Mouse (Mus musculus) erythroblast, embryonic 14.5 days (primary cell): ENCODE measurements around the gene Lrch1. TPM values are rescaled to one million over a fixed set of nuclear protein-coding genes. Genes with fewer than 3 reads are reported as not detected.

ENCODE experiments used
- H3K27me3 ChIP-seq: 2 replicates; pipeline ENCODE4 v1.6.1; 2012; ENCODE audit warnings: inconsistent platforms; ENCODE audit not compliant: control insufficient read depth
- H3K36me3 ChIP-seq: 2 replicates; pipeline ENCODE4 v1.6.1; 2012; ENCODE audit warnings: mild to moderate bottlenecking, inconsistent platforms; ENCODE audit not compliant: control insufficient read depth
- H3K4me1 ChIP-seq: 2 replicates; pipeline ENCODE4 v1.6.1; 2012; ENCODE audit warnings: inconsistent platforms; ENCODE audit not compliant: control insufficient read depth
- H3K4me3 ChIP-seq: replicated peaks from 2 replicates; pipeline ENCODE3; 2012; ENCODE audit warnings: moderate library complexity, mild to moderate bottlenecking, inconsistent platforms
- H3K9me3 ChIP-seq: 2 replicates; pipeline ENCODE4 v1.6.1; 2012; ENCODE audit warnings: low read length, inconsistent platforms, mixed read lengths; ENCODE audit not compliant: control insufficient read depth
- GATA1 ChIP-seq: IDR thresholded peaks from 2 replicates; pipeline ENCODE4 v1.6.1; 2012; ENCODE audit warnings: low read length, inconsistent platforms, mixed read lengths
- TAL1 ChIP-seq: IDR thresholded peaks from 3 replicates; pipeline ENCODE4 v1.6.1; 2012; ENCODE audit warnings: low read length, inconsistent platforms, mixed read lengths
- polyA plus RNA-seq: library from polyadenylated mRNA; stranded (reverse); fragments of >175 nt; gene quantifications from 2 replicates; pipeline ENCODE4 v1.2.3, GENCODE M21; 2012

Gene Lrch1
- polyA plus RNA-seq, 1 experiment, result 0.31 TPM

DNA sequence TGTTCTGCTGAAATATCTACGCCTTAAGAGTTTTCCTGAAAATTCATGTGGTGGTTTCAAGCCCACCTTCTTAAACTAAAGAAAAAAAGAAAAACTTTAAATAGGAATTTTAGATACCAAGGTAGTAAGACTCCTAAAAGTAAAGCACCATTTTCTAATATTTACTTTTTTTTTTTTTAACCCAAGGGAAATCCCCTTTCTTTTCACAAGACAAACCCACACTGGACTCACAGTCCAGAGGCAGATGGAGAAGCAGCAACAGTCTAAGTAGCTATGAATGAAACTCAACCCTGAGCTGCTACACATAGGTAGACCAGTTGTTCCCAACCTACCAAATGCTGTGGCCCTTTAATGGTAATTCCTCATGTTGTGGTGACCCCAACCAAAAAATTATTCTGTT, 59.6 kb downstream of the Lrch1 start:
- TF ChIP-seq GATA1, result no peak
- no peak for TF ChIP-seq TAL1
- Histone ChIP-seq H3K36me3 (no peaks in the 10 kb centered on the region), H3K4me3 (no peak overlapping the region), H3K9me3 (no peaks in the 10 kb centered on the region), H3K4me1 (peaks cover 13% of the 10 kb centered on the region), H3K27me3 (no peaks in the 10 kb centered on the region)

GRCm38 (mm10) chr14:74886453-74886852, 61.2 kb downstream of the Lrch1 start:
- Histone ChIP-seq H3K9me3 (no peaks in the 10 kb centered on the region), H3K36me3 (no peaks in the 10 kb centered on the region), H3K4me3 (no peak overlapping the region), H3K4me1 (peaks cover 18% of the 10 kb centered on the region), H3K27me3 (no peaks in the 10 kb centered on the region)
- no peak for TF ChIP-seq TAL1
- no peak for TF ChIP-seq GATA1

DNA sequence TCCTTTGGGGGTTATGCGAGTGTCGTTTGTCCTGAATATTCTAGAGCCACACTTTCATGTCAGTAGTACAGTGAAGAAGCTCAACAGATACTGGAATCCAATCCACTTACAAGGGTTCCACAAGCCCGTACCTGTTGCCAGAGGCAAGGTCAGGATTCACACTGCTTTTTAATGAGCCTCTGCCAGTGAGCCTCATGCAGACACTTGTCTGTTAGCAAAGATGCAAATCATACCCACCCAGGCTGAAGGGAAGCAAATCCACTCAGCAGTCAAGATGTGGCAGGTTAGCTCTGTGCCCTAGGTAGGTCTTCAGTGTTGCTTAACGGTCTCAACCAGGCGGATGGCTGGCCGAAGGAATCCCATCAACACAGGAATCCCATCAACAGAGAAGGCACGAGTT, 62.8 kb downstream of the Lrch1 start:
- Histone ChIP-seq H3K4me3 (no peak overlapping the region), H3K4me1 (peaks cover 16% of the 10 kb centered on the region), H3K27me3 (no peaks in the 10 kb centered on the region), H3K9me3 (no peaks in the 10 kb centered on the region), H3K36me3 (no peaks in the 10 kb centered on the region)
- no peak for TF ChIP-seq TAL1
- TF ChIP-seq GATA1, result no peak

- H3K4me3 ChIP-seq, result no peak overlapping the region
- peaks cover 8% of the 10 kb centered on the region for H3K4me1 ChIP-seq
These were observed 63.5 kb downstream of the Lrch1 start for GRCm38 (mm10) chr14:74884024-74884680.

GRCm38 (mm10) chr14:74883204-74883603, 64.5 kb downstream of the Lrch1 start:
- no peak for TF ChIP-seq GATA1
- TF ChIP-seq TAL1, result no peak
- Histone ChIP-seq H3K36me3 (no peaks in the 10 kb centered on the region), H3K9me3 (no peaks in the 10 kb centered on the region)

More at GRCm38 (mm10) chr14:74884024-74884680, 63.5 kb downstream of the Lrch1 start:
- H3K9me3 ChIP-seq, result no peaks in the 10 kb centered on the region
- no peaks in the 10 kb centered on the region for H3K27me3 ChIP-seq
- no peaks in the 10 kb centered on the region for H3K36me3 ChIP-seq
- TF ChIP-seq GATA1 (no peak), TAL1 (no peak)

GRCm38 (mm10) chr14:74882754-74883153, 64.9 kb downstream of the Lrch1 start:
- TF ChIP-seq GATA1 (no peak), TAL1 (no peak)
- H3K36me3 ChIP-seq, result no peaks in the 10 kb centered on the region
- H3K4me1 ChIP-seq, result peaks cover 7% of the 10 kb centered on the region
- no peak overlapping the region for H3K4me3 ChIP-seq
- no peaks in the 10 kb centered on the region for H3K9me3 ChIP-seq
- no peaks in the 10 kb centered on the region for H3K27me3 ChIP-seq

More at GRCm38 (mm10) chr14:74883204-74883603, 64.5 kb downstream of the Lrch1 start:
- Histone ChIP-seq H3K4me1 (peaks cover 7% of the 10 kb centered on the region), H3K4me3 (no peak overlapping the region), H3K27me3 (no peaks in the 10 kb centered on the region)

GRCm38 (mm10) chr14:74880868-74881267, 66.8 kb downstream of the Lrch1 start:
- no peaks in the 10 kb centered on the region for H3K9me3 ChIP-seq
- no peak overlapping the region for H3K4me3 ChIP-seq
- H3K4me1 ChIP-seq, result peaks cover 7% of the 10 kb centered on the region
- H3K27me3 ChIP-seq, result no peaks in the 10 kb centered on the region
- no peaks in the 10 kb centered on the region for H3K36me3 ChIP-seq
- no peak for TF ChIP-seq GATA1
- TF ChIP-seq TAL1, result no peak

- H3K36me3 ChIP-seq, result no peaks in the 10 kb centered on the region
- TF ChIP-seq GATA1 (no peak), TAL1 (no peak)
- H3K27me3 ChIP-seq, result no peaks in the 10 kb centered on the region
- H3K4me3 ChIP-seq, result no peak overlapping the region
- H3K9me3 ChIP-seq, result no peaks in the 10 kb centered on the region
- peaks cover 7% of the 10 kb centered on the region for H3K4me1 ChIP-seq
These were observed 68.2 kb downstream of the Lrch1 start for GRCm38 (mm10) chr14:74879480-74879879.

- H3K27me3 ChIP-seq, result no peaks in the 10 kb centered on the region
- peaks cover 5% of the 10 kb centered on the region; the same call in 1 of the 2 replicates for H3K4me1 ChIP-seq
- TF ChIP-seq TAL1 (no peak), GATA1 (no peak)
- H3K36me3 ChIP-seq, result no peaks in the 10 kb centered on the region; the same call in 1 of the 2 replicates
- no peaks in the 10 kb centered on the region for H3K9me3 ChIP-seq
- H3K4me3 ChIP-seq, result no peak overlapping the region
These were observed 70.4 kb downstream of the Lrch1 start for GRCm38 (mm10) chr14:74877287-74877686.
